Mouse (Mus musculus) spleen, adult 2 months (tissue): ENCODE measurements around the gene A030014E15Rik.

Experiments
- CTCF ChIP-seq: fragments of 200-500 bp; IDR thresholded peaks from 2 replicates; pipeline ENCODE4 v1.5.1; 2011; ENCODE audit warnings: mild to moderate bottlenecking, inconsistent platforms; ENCODE audit not compliant: insufficient read depth, insufficient read length, insufficient replicate concordance; ENCODE audit errors: extremely low read depth
- POLR2A ChIP-seq: fragments of 200-500 bp; IDR thresholded peaks from 2 replicates; pipeline ENCODE4 v1.6.1; 2011; ENCODE audit warnings: low read depth, low read length, inconsistent platforms

DNA sequence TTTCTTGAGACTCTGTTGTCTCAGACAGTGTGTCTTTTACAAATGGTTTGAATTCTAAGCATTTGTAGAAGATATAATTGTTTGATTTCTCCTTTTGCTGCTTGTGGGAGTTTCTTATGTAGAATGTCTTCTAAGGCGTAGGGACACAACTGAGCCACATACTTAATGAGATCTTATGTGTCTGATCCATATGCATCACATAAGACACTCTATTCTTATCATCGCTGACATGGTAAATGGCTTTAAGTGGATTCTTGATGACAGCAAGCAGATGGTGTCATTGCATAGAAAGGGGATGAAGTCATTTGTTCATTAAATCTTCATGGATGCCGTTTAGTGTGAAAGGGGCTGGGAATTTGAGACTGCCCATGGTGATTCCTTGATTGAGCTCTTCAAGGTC, 18.8 kb upstream of the A030014E15Rik start:
- TF ChIP-seq POLR2A (no peak), CTCF (no peak)
